Mouse (Mus musculus): ENCODE measurements at regions not wholly inside any gene's neighbourhood (a gene's known extent, or its start where the extent isn't known, plus 50 kb on each side); places are given as distances from the start of the nearest gene placed in this dataset.

DNA sequence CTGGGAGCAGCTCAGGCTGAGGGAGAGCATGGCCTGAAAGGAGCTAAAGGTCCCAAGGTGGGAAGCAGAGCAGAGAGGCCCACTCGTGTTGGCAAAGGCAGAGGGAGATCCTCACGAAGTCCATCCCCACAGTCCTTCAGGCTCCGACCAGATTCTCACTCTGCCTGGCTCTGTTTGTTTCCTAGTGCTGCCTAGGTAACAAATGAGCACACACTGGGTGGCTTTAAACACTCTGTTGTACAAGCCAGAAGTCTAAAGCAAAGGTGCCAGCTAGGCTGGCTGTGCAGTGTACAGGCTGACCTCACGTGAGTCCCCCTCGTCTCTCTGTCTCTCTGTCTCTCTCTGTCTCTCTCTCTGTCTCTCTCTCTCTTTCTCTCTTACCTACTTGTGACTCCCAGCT is 274.9 kb upstream of the Zmiz1 start:
- no peak for DNase-seq (ENCODE audit: low spot score)

DNA sequence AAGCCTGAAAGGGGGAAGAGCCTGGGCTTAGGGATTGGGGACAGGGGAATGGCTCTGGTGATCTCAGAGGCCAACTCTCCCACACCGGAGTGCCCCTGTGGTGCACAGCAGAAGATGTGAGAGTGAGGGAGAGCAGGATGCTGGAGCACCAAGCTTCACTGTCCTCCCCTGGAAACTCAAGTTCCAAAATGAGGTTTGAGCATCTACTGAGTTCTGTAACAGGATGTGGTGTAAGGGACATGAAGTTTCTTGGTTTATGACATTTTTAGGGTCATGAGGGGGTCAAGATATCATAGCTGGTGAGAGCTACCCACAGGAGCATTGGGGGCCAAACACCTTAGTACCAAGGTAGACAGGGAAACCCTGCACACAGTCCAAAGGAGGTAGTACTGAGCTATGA is 274.1 kb upstream of the Zmiz1 start:
- DNase-seq (ENCODE audit: low spot score), result no peak

DNA sequence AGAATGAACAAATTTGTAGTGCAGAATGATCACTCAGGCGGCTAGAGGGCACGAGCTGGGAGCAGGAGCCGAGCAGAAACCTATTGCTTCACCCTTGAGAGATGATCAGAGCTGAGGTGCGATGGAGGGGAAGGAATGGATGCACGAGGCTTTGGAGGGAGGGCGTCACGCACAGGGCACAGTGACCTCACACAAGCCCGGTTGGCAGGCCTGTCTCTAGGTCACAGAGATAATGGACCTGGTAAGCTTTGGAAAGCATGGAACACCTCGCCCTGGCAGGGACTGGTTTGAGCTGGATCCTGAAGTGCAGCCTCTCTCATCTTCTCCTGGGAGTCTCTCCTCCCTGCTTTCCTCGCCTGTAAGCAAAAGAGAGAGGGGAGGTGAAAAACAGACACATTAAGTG is 273.4 kb upstream of the Zmiz1 start:
- DNase-seq (ENCODE audit: low spot score), result no peak

DNA sequence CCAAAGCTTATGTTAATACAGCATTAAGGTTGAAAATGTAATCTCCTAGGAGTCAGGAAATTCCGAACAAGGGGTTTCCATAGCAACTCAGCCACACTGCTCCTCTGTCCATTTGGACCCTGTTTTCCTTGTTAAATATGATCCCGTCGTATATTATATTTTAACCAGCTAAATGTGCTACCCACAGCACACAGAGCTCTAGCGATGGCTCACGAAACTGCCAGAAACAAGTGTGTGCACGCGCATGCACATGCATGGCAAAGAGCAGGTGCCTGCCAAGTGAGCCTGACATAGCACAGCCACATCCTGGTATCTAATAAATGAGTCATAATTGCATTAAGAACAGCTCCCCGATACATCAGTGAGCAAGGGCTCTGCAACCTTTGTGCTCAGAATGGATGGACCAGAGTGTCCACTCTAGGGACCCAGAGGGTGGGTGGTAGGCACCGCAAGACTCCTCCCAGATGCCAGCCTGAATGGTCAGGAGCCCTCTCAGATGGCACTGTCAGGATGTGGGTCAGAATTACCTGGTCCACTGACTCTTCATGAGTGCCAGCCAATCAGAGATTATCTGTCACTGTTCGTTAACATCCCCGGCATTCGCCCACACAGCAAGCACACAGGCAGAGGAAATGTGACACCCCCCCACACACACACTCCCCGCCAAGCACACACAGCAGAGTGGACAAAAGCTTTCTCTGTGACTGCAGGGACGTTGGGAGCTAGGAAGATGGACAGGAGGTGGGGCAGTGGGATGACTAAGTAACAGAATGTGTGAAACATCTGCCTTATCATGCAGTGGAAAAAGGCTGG is 272.8 kb upstream of the Zmiz1 start:
- no peak for DNase-seq (ENCODE audit: low spot score)

DNA sequence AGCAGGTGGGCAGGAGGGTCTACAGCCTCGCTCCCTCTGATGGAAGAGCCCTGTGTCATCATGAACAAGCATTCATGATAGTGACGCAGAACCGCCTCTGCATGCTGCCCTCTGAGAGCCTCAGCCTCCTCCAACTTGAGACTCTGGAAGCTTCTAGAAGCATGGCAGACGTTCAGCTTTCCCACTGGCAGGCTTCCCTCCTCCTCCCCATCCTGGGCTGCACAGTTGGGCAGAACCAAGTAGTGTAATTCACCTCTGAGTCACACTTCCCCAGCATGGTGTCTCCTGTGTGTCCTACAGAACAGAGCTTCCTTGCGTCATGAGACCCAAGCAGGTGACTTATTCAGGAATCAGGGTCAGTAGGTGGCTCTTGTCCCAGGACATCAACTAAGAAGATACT is 271.3 kb upstream of the Zmiz1 start:
- peak; percentile 38 for DNase-seq (ENCODE audit: low spot score)

DNA sequence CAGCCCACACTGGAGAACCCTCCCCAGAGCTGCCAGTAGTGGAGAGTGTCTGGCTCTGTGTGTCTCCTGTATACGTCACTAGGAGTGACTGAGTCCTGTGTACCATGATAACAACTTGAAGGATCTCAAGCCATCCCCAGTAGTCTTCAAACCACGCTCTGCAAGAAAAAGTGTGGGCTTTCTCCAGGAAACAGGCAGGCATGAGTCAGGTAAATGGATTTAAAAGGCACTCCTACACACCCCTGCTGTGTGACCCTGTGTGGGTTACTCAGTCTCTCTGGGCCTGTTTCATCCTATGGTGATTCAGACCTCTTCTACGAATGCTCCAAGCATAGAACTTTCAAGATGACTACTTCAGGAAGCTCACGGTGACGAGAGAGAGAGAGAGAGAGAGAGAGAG is 269.7 kb upstream of the Zmiz1 start:
- no peak for DNase-seq (ENCODE audit: low spot score)

DNA sequence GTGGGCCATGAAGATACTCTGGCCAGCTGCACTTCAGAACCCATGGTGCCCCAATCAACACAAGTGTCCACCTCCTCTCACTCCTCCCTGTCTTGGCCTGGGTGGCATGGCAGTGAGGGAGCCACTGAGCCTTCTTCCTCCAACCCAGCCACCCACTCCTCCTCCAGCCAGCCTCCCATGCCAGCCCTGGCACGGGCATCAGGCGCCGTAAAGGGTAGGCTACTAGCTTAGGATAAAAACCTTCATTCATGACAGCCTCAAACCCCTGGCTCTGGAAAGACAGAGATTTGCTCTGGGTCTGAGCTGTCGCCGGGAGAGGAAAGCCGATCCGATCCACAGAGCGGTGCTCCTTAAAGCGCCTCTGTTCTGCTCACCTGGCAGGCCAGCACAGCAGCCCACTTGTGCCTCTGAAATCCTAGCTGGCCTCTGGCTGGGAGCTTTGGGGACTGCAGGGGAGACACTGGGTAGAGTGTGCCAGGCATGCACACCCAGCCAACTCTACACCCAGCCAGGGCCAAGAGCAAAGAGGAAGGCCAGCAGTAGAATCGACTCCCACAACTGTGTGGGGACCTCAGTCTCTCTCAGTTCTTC is 268.2 kb upstream of the Zmiz1 start:
- DNase-seq (ENCODE audit: low spot score), result no peak

DNA sequence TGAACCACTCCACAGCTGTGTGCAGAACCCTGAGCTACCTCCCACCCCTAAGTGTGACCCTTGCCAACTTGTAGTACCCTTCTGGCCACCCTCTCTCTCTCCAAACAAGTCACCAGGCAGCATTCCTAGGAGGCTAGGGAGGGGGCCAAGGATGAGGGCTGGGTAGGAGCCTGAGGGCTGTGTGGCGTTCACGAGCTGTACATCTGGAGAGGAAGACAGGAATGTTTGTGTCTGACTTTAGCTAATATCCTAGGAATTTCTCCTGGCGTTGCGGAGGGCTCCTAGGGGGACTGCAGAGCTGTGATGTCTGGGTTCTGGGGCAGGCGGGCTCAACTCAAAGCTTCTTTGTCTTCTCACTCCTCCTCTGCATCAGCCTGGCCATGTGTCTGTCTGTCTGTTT is 262.2 kb upstream of the Zmiz1 start:
- no peak for DNase-seq (ENCODE audit: low spot score)

DNA sequence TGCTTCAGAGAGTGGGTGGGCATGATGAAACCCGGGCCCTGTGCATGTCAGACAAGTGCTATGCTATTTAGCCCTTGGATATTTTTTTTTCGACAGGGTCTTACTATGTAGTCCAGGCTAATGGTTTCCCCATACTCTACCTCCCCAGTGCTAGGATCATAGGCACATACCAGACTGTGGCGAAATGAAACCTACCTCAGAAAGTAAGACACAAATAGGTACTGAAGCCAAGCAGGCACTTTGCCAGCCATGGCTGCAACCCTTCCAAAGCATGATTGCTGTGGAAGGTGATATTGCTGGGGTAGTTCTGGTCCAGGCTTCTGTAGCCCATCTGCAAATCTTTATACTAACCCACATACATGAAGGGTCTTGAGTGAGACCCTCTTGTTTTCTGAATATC is 259.1 kb upstream of the Zmiz1 start:
- no peak for DNase-seq (ENCODE audit: low spot score)

DNA sequence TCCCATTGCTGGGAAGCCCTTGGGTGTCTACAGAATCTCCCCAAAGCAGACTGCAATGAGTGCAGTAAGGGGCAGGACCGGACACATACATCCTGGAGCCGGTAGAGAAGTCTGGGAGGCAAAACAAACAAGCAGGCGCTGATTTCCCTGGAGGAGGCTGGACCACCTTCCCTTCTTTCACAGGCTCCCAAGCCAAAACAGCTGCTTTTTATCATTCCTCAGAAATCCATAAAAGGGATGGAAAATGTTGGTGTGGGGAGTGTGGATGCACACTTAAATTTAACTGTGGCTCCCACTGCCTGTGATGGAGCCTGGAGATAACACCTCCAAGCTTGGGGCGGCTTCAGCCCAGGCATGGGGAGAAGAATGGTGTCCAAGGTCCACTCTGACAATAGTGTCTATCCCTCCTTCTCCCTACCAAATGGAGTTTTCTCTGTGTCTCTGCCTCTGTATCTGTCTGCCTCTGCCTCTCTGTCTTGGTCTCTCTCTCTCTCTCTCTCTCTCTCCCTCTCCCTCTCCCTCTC is 258.3 kb upstream of the Zmiz1 start:
- DNase-seq (ENCODE audit: low spot score), result no peak

DNA sequence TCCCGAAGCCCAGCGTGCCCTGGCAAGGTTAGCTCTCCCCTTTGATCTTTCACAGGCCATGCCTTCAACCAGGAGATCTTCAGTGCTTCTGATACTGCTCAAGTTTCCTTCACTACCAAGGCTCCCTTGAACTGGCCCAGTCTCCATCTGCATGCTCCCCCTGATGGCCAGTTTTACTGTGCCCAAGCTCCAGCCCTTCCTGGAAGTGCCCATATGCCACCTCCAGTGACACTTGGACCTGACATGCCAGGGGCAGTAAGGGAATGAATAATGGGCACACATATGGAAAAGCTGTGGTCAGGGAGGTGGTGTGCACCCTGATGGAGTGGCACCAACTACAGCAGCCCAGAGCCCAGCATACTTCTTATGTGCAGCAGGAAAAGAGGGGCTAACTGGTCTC is 256.7 kb upstream of the Zmiz1 start:
- DNase-seq (ENCODE audit: low spot score), result no peak

DNA sequence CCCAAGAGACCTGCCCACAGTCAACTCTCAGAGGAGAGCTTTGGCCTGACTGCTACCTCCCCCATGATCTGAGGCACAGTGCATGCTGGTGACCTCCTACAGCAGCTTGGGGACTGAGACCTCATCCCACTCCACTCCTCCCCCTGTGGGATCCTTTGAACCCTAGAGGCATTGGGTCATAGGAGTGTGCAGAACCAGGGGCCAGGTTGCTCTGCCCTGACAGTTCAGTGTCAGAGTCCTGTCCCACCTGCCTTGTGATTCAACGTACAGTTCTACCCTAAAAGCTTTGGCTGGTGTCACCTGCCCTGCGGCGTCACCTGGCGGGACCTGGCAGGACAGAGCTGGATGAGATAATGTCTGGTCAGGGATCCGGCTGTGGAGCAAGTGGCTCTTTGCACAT is 254.9 kb upstream of the Zmiz1 start:
- DNase-seq (ENCODE audit: low spot score), result no peak

DNA sequence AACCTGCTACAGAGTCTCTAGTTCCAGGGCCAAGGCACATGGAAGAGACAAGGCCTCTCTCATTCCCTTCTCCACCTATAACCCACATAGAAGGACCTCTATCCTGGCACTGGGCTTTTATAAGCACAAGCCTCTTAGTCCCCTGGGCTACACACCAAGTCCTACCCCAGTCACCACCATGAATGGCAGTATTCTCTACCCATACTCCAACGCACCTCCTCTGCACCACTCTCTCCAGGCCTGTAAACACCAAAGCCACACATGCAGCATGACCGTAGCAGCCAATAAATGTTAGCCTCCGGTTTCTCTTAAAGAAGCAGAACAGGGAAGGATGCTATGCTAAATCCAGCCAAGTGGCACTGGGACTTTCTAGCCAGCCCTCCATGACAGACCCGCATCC is 252.1 kb upstream of the Zmiz1 start:
- no peak for DNase-seq (ENCODE audit: low spot score)

DNA sequence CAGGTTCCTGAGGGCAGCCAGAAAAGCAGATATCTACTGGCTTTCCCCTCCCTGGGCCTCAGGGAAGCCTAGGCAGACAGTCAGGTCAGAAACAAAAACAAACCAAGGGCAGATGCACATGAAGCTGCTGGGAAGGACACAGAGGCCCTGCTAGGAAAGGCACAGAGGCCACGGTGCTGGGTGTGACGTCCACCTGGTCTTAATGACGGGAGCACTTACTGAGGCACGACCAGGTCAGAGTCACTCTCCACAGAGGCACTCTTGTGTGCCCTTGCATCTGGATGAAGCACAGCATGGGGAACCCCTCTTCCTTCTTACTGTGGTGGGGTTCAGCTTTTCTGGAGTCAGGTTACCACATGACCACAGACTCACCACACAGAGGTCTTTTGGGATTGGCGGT is 251.6 kb upstream of the Zmiz1 start:
- no peak for DNase-seq (ENCODE audit: low spot score)

DNA sequence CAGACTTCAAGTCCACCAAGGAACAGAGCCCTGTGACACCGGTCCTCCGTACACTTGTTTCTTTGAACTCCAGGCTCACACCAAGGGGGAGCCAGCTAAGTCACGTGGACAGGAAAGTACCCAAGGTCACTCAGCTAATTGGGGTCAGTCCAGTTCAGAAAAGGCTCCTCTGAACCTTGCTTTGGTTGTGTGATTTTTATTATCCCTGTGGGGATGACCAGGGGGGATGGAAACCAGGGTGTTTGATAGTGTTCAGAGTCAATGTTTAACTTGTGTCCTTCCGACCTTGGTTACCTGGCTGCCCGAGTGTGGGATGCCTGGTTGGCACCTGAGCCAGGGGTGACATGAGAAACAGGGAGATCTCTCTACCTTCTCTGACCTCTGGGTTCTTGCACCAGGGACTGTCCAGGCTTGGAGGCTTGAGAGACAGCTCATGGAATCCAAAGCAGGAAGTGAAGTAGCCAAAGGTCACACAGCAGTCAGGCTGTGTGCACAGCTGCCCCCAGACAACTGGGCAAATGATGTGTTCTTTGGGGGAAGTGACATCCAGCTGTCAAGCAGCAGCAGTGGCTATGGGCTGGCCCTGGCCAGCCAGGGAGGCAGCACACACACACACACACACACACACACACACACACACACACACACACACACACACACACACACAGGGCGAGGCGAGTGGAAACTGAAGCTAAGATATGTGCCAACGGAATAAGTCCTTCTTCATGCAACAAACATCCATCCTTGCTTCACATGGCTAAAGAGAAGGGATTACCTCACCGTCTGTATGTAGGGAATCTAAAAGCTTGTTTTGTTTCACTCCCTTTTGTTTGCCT is 250.5 kb upstream of the Zmiz1 start:
- no peak for DNase-seq (ENCODE audit: low spot score)

DNA sequence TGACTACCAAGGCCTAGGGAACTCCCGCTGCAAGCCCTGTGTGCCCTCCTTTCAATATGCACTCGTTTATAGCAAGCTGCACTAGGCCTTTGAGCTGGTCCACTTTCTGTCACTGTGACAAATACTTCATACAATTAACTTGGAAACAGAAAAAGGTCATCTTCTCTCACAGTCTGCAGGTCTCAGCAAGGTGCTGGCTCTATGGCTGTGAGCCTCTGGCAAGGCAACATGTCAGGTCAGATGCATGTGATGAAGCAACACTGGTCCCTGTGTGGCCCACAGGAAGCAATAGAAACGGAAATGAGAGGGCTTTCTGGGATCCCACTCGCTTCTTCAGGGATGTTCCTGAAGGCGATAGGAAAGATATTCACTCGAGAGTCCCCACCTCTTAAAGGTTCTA is 245.9 kb upstream of the Zmiz1 start:
- DNase-seq (ENCODE audit: low spot score), result no peak

DNA sequence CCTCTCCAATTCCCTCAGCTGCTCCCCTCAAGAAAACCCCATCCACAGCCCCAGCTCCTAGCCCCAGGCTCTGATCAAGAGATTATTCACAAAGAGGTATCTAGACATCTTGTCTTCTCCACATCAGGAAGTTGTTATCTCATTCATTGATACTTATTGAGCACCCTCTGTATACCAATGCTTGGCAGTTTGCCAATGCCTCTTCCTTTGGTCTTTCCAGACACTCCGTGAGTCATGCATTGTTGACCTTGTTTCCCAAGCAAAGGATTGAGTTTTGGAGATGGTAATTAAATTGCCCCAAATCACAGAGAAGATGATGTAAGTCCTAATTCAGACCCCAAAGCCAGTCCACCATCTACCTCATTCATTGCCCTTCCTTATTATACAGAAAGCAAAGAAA is 235.9 kb upstream of the Zmiz1 start:
- no peak for DNase-seq (ENCODE audit: low spot score)

DNA sequence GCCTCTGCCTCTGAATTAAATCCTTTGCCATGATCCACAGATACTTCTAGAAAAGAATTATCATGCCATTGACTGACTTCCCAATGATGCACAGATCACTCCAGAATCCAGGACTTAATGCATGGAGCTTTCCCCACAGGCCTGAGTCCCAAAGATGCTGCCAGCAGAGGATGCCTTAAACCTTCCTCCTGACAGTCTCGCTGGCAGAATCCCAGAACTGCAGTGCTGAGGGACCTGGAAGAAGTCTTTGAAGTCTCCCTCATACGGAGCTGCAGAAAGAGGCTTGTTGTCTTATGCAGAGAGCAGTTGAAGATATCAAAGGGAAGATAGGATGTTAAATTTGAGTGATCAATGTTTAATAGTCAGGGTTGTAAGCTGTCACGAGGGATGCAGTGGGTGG is 233.8 kb upstream of the Zmiz1 start:
- DNase-seq (ENCODE audit: low spot score), result no peak

DNA sequence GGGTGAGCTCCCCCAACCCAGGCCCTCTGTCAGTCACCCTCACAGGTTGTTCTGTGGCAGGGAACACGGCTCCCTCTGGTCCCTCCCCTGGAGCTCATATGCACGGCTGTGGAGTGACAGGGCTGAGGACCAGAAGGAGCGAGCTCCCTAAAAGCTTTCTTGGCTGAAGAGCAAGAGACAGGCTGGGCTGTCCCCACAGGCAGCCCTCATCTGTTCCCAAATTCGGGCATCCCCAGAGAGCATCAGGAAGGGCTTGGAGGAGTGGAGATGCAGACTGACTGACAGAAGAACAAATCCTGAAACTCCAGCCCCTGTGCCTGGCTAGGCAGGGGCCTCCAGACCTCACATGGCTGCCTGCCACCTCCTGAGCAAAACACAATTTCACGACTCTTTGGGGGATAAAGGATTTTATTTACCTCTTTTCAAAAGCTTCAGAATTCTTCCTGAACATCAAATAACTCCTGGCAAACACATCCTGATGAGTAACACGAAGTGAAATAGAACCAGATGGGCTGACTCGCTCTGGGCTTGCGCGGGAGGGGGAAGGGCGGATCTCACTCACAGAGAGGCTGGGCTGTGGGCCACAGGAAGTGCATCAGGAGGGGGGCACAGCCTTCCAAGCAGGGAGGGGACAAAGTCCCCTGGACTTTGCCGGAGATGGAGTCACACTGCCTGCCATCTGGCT is 232.7 kb upstream of the Zmiz1 start:
- peak; percentile 59 for DNase-seq (ENCODE audit: low spot score)

DNA sequence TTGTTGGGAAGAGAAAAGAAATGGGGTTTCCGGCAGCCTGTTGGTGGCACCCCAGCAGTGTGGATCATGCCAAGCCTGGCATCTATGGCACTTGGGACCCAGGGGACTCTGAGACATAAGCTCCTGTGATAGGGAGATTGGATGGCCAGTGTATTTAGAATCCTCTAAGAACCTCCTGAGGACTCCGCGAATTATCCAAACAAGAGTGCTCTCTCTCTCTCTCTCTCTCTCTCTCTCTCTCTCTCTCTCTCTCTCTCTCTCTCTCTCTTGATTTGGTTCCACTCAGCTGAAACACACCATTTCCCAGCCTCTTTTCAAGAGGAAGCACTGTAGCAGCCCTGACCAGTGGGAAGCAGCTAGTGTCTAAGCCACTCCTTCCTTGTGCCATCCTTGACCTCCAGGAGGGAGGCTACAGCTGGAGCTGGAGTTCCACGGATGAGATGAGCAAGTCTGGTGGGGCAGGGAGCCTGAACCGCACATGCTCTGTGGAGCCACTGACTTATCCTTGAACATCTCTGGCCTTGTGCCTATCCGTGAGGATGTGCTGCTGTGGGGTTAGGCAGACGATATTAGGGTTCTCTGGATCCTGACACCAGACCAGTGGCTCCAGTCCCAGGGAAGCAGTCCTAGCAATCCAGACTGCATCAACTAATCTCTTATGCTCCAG is 232.0 kb upstream of the Zmiz1 start:
- peak; percentile 27 for DNase-seq (ENCODE audit: low spot score)

DNA sequence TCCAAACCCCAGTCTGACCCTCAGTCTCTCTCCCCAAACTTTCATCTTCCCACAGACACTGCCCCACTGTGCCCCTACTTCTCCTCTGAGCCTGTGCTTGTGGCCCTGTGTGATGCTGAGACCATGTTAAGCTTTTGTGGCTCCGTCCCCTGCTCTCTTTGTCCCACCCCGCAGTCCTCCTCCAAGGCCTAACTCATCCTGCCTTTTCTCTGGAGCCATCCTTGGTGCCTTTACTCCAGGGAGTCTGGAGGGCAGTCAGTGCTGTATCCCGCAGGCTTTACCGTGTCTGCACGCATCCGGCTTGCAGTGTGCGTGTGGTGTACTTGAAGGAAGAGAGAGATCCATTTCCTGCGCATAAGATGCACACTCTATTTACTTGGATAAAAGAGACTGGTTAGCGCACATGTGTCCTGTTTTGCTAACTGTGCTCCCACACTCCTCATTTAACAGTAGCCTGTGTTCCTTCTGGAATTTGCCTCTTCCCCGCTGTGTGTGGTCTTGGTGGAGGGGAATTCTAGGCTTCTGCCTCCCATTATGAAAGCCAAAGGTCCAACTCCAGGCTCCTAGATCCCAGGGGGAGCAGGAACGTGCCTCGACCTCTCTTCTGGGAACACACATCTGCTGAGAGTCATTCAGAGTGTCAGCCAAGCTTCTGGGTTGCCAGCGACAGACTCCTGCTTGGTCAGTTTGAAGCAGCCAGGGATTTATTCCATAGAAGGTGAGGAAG is 230.5 kb upstream of the Zmiz1 start:
- no peak for DNase-seq (ENCODE audit: low spot score)

Measured in adipocyte (in vitro differentiated cells).